Mouse (Mus musculus): ENCODE data around the gene Gpr85. TPM values are rescaled to one million over a fixed set of nuclear protein-coding genes. Genes with fewer than 3 reads are reported as not detected.

The Gpr85 gene
- not detected for polyA plus RNA-seq (2017; shearing (Covaris generic))

DNA sequence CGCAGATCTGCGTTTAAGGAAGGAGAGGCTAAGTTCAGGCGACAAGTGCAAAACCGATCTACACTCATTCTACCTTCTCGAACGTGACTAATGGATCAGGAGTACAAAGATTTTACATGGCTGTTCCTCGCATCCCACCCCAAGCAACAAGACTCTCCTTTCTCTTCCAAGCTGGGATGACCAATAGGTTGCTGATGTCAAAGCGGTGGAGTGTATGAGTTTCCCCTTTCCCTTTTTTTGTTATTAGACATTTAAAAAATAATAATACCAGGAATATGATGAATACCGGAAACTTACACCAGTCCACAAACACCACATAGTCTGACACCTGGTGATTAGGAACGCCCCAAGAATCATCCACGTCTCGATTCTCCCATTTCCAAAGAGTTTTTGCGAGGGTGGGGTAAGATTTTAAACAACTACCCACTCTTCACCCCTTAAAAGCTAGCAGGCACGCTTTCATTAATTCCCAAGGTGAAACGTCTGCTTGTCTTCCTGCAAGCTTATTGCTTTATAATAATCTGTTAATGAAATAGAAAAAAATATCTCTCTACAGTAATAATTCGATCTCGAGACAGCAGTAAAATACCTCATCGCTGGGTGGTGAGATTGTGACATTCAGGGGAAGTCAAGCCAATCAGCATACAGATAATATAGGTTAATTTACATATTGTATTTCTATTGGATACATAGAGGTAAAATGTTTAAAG is at the start of gene Gpr85:
Gpr85 (minus strand) TSS at position 598 of the 710 bp plus-strand sequence.

DNA sequence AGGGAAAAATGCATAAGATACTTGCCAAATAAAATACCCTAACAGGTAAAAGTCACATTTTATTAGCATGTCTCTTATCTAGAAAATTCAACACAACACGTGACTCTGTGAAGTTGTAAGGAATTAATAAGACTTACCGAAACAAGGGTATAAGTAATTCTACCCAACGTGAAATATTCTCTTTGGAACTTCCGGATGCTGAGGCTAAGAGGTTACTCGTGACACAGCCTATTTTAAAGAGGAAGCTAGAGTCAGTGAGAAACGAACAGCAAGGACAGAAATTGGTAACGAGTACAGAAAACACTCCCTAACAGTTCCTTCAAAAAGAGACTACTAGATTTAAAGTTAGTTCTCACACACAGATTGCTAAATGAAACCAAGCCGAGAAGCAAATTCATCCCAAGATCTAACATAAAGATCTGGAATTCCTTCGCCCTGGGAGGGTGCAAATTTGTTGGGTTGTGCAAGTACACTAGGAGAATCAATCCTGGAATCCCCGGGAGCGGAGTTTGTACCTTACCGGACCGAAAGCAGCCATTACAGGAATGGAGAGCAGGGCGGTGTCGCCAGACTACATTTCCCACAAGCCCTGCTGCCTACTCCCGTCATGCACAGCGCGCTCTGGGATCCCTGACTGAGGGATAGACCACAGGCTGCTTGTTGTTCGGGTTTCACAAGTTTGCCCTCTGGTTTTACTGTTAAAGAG is 31.3 kb upstream of the Gpr85 start, which contains the start of gene 2610001J05Rik:
2610001J05Rik (minus strand) TSS at position 600 of the 706 bp plus-strand sequence.

Other genes starting within 250 kb of the Gpr85 start
- 68.9 TPM for gene Tmem168, start 231.8 kb downstream of the Gpr85 start, polyA plus RNA-seq (2017; shearing (Covaris generic))
- gene Bmt2, start 162.0 kb downstream of the Gpr85 start, polyA plus RNA-seq (2017; shearing (Covaris generic)): 5.0 TPM
- 110 TPM for gene 2610001J05Rik, start 31.6 kb upstream of the Gpr85 start, polyA plus RNA-seq (2017; shearing (Covaris generic))